Mouse (Mus musculus) stomach, embryonic 16.5 days (tissue): ENCODE measurements around the gene Gm2431. TPM values are rescaled to one million over a fixed set of nuclear protein-coding genes. Genes with fewer than 3 reads are reported as not detected.
"Not testable (repeated sequence)": the region's sequence is repeated elsewhere in the genome, so short reads cannot be mapped to it uniquely, and the experiment has no call there.

Experiments
- ATAC-seq: fragments of 200-750 bp; cut with Nextera tagmentation; 2 replicates; pipeline ENCODE4 v1.8.0; 2017; ENCODE audit warnings: moderate number of reproducible peaks, moderate TSS enrichment; ENCODE audit not compliant: insufficient read depth, low FRiP score
- H3K27ac ChIP-seq: fragments of 300-500 bp; sonication (generic); 2 replicates; pipeline ENCODE4 v1.5.1; 2014; ENCODE audit warnings: low read length
- H3K27me3 ChIP-seq: fragments of 300-500 bp; sonication (generic); 2 replicates; pipeline ENCODE4 v1.6.1; 2014; ENCODE audit warnings: low read length, control low read depth, mixed read lengths; ENCODE audit not compliant: control insufficient read depth, insufficient read depth
- H3K36me3 ChIP-seq: fragments of 300-500 bp; sonication (generic); 2 replicates; pipeline ENCODE4 v1.6.1; 2014; ENCODE audit warnings: low read length; ENCODE audit not compliant: control insufficient read depth, insufficient read depth
- H3K4me1 ChIP-seq: fragments of 300-500 bp; sonication (generic); 2 replicates; pipeline ENCODE4 v1.6.1; 2014; ENCODE audit warnings: low read length, control low read depth, mixed read lengths; ENCODE audit not compliant: control insufficient read depth, insufficient read depth
- H3K4me2 ChIP-seq: fragments of 300-500 bp; sonication (generic); 2 replicates; pipeline ENCODE4 v1.6.1; 2014; ENCODE audit warnings: low read depth, low read length, mixed read lengths
- H3K4me3 ChIP-seq: fragments of 300-500 bp; sonication (generic); replicated peaks from 2 replicates; pipeline ENCODE4 v1.5.1; 2014; ENCODE audit warnings: mild to moderate bottlenecking, low read length
- H3K9ac ChIP-seq: fragments of 300-500 bp; sonication (generic); 2 replicates; pipeline ENCODE4 v1.6.1; 2014; ENCODE audit warnings: low read length
- H3K9me3 ChIP-seq: fragments of 300-500 bp; sonication (generic); replicated peaks from 2 replicates; pipeline ENCODE4 v1.6.1; 2016; ENCODE audit warnings: low read length, control low read depth; ENCODE audit not compliant: control insufficient read depth
- WGBS: fragments of 180-500 bp; shearing (Covaris S2); extraction: QIAGEN DNeasy Blood & Tissue Kit; methylation state at CpG from one replicate; pipeline ENCODE4 v1.1.7; 2014; 5-methylcytosine and 5-hydroxymethylcytosine counted together
- polyA plus RNA-seq: library from polyadenylated mRNA; unstranded; fragments of >200 nt; fragmentation: Nextera tagmentation; extraction: Ambion mirVana; gene quantifications from 2 replicates; pipeline ENCODE4 v1.2.1, GENCODE M21; 2015

Gene Gm2431
- polyA plus RNA-seq, result not detected in 2 replicates

DNA sequence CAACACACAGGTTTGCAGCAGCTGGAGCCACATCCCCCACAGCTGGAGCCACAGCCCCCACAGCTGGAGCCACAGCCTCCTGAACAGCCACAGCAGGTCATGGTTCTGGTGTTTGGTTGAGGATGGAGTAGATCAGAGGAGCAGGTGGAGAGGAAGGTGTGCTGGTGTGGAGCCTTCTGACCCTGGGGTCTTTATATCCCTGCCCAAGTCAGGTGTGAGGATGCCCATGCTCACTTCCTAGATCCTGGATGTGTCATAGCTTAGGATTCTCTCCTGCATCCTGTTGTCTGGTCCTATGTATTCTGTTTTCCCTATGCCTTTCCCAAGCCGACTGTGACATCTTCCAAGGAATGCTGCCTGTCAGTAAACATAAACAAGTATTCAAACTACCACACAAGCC, at the start of gene Gm2431:
TSS of gene Gm2431 (minus strand) at position 101 of the 400 bp plus-strand sequence.
- 43% methylated on average over 1 of the region's 1 CpGs for WGBS
- not testable (repeated sequence) for H3K9ac ChIP-seq, ATAC-seq

GRCm38 (mm10) chr7:142303929-142304328, 45.8 kb upstream of the Gm2431 start:
- not testable (repeated sequence) for H3K4me2 ChIP-seq, H3K9ac ChIP-seq, H3K36me3 ChIP-seq, H3K9me3 ChIP-seq, ATAC-seq, H3K27me3 ChIP-seq, H3K4me1 ChIP-seq, H3K4me3 ChIP-seq, H3K27ac ChIP-seq
- 80% methylated on average over 1 of the region's 1 CpGs for WGBS

More for the DNA sequence above, at the start of gene Gm2431:
- H3K9me3 ChIP-seq, H3K27ac ChIP-seq, H3K4me3 ChIP-seq, H3K27me3 ChIP-seq, H3K4me2 ChIP-seq, H3K4me1 ChIP-seq, H3K36me3 ChIP-seq: not testable (repeated sequence)

GRCm38 (mm10) chr7:142303249-142303648, 45.1 kb upstream of the Gm2431 start, which contains the start of gene Krtap5-4:
Gene Krtap5-4, plus strand, starts transcription at chr7:142303549.
- ATAC-seq, result no peak
- no peaks in the 10 kb centered on the region; the same call in 1 of the 2 replicates for H3K27me3 ChIP-seq
- WGBS, result 44% methylated on average over 3 of the region's 3 CpGs
- H3K9me3 ChIP-seq, result no peaks in the 10 kb centered on the region
- no peak within 1 kb of the TSS for H3K4me2 ChIP-seq
- no peak within 1 kb of the TSS for H3K27ac ChIP-seq
- no peak within 1 kb of the TSS for H3K9ac ChIP-seq
- H3K36me3 ChIP-seq, result no peaks in the 10 kb centered on the region
- 0 out of 2 replicates have a peak, but pooled peaks cover 3% of the 10 kb centered on the region for H3K4me1 ChIP-seq
- H3K4me3 ChIP-seq, result no peak within 1 kb of the TSS

- not testable (repeated sequence) for H3K4me3 ChIP-seq, H3K4me1 ChIP-seq, H3K36me3 ChIP-seq, ATAC-seq, H3K27me3 ChIP-seq, H3K9me3 ChIP-seq, H3K9ac ChIP-seq, H3K27ac ChIP-seq, H3K4me2 ChIP-seq
Observed at GRCm38 (mm10) chr7:142297018-142297417, 38.9 kb upstream of the Gm2431 start, which contains the start of gene Krtap5-1. Gene Krtap5-1, minus strand, starts transcription at chr7:142297118.

DNA sequence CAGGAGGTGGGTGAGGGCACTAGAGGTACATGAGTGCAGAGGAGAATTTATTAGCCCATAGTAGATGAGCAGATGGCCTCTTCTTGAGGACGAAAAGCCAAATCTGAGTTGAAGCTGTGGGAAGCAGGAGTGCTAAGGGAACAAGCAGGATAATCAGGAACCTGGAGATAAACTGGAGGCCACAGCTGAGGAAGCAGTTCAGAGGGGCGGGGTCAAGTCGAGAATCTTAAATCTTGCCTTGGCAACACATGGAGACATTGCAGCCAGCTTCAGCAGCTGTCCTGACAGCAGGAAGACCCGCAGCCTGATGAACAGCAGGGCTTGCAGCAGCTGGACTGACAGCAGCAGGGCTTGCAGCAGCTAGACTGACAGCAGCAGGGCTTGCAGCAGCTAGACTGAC, 38.0 kb upstream of the Gm2431 start:
- not testable (repeated sequence) for ATAC-seq, H3K4me3 ChIP-seq, H3K9me3 ChIP-seq, H3K36me3 ChIP-seq, H3K4me1 ChIP-seq, H3K4me2 ChIP-seq, H3K9ac ChIP-seq, H3K27ac ChIP-seq, H3K27me3 ChIP-seq
- WGBS, result 15% methylated on average over 4 of the region's 4 CpGs

DNA sequence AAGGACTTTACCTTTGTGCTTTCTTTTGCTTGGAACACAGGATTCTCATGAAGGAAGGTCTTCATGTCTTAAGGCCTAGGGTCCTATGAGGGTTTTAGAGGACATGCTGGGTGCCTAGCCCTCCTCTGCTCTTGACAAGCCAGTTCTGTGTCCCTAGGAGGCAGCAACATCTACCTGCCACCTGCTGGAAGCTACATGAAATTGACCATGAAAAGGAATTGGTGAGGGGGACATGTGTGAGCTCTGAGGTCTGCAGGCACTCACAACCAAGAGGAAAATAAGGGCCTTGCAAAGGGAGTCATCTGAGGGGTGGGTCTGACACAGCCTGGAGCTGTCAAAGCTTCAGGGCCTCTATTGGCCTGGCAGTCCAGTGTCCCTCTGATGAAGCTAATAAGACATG, 37.3 kb upstream of the Gm2431 start:
- Histone ChIP-seq H3K27me3 (no peaks in the 10 kb centered on the region; the same call in 1 of the 2 replicates), H3K36me3 (no peaks in the 10 kb centered on the region), H3K4me1 (no peaks in the 10 kb centered on the region), H3K9me3 (no peaks in the 10 kb centered on the region), H3K4me2 (no peak overlapping the region), H3K27ac (no peak overlapping the region), H3K9ac (no peak overlapping the region), H3K4me3 (no peak overlapping the region)
- no peak for ATAC-seq

- 0 out of 2 replicates have a peak, but pooled peaks have one; percentile 33 for ATAC-seq
Observed at GRCm38 (mm10) chr7:142293851-142294250, 35.7 kb upstream of the Gm2431 start.

DNA sequence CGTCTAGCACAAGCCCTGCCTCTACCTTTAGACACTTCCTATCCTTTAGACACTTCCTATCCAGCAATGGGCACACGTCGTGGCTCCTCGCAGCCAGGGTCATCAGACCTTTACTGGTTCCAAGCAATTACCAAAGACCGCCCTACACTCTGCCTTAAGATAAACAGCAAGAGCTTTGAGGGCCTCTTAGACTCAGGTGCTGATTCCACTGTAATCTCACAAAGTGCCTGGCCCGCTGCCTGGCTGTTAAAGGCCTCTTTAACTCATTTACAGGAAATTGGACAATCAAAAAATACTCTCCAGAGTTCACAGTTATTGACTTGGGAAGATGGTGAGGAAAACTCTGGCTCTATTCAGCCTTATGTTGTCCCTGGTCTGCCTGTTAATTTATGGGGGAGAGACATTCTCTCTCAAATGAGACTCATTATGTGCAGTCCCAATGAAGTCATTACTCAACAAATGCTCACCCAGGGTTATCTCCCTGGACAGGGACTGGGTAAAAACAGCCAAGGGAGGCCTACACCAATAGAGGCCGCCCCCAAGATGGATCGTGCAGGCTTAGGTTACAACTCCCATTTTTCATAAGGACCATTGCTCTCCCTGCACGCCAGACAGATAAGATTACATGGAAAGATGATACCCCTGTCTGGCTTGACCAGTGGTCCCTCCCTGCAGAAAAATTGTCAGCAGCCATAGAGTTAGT, 27.9 kb upstream of the Gm2431 start:
- not testable (repeated sequence) for H3K27ac ChIP-seq, H3K4me3 ChIP-seq, H3K9me3 ChIP-seq, H3K4me1 ChIP-seq, ATAC-seq, H3K4me2 ChIP-seq, H3K36me3 ChIP-seq, H3K9ac ChIP-seq, H3K27me3 ChIP-seq
- 45% methylated on average over 9 of the region's 9 CpGs for WGBS

More at GRCm38 (mm10) chr7:142293851-142294250, 35.7 kb upstream of the Gm2431 start:
- WGBS, result 6% methylated on average over 2 of the region's 2 CpGs
- H3K4me2 ChIP-seq, H3K27ac ChIP-seq, H3K9me3 ChIP-seq, H3K4me1 ChIP-seq, H3K9ac ChIP-seq, H3K36me3 ChIP-seq, H3K4me3 ChIP-seq, H3K27me3 ChIP-seq: not testable (repeated sequence)

- Histone ChIP-seq H3K36me3 (no peaks in the 10 kb centered on the region), H3K4me3 (peak overlapping the region; percentile 60), H3K9ac (peak overlapping the region; percentile 19; the same call in 1 of the 2 replicates), H3K9me3 (no peaks in the 10 kb centered on the region), H3K27ac (no peak overlapping the region), H3K4me1 (peaks cover 5% of the 10 kb centered on the region; the same call in 1 of the 2 replicates), H3K27me3 (no peaks in the 10 kb centered on the region; the same call in 1 of the 2 replicates), H3K4me2 (peak overlapping the region; percentile 83)
- peak; percentile 75; the same call in 1 of the 2 replicates for ATAC-seq
- WGBS, result 18% methylated on average over 23 of the region's 23 CpGs
Observed at GRCm38 (mm10) chr7:142285130-142285835, 27.1 kb upstream of the Gm2431 start.
